Mouse (Mus musculus) heart, embryonic 16.5 days (tissue): ENCODE data around the gene Fam102b. TPM values are rescaled to one million over a fixed set of nuclear protein-coding genes. Genes with fewer than 3 reads are reported as not detected.

ENCODE experiments used
- ATAC-seq: fragments of 200-750 bp; cut with Nextera tagmentation; replicated peaks from 2 replicates; pipeline ENCODE4 v1.8.0; 2017; ENCODE audit warnings: moderate number of reproducible peaks; ENCODE audit not compliant: insufficient read depth, low FRiP score; ENCODE audit errors: extremely low read depth
- H3K27ac ChIP-seq: fragments of 300-500 bp; sonication (generic); 2 replicates; pipeline ENCODE4 v1.5.1; 2014; ENCODE audit warnings: mild to moderate bottlenecking, low read length, control low read depth, moderate library complexity
- H3K27me3 ChIP-seq: fragments of 300-500 bp; sonication (generic); 2 replicates; pipeline ENCODE4 v1.6.1; 2014; ENCODE audit warnings: low read length, mixed read lengths; ENCODE audit not compliant: control insufficient read depth, insufficient read depth
- H3K36me3 ChIP-seq: fragments of 300-500 bp; sonication (generic); 2 replicates; pipeline ENCODE4 v1.6.1; 2014; ENCODE audit not compliant: control insufficient read depth, insufficient read depth
- H3K4me1 ChIP-seq: fragments of 300-500 bp; sonication (generic); 2 replicates; pipeline ENCODE4 v1.6.1; 2014; ENCODE audit warnings: low read length, mixed read lengths; ENCODE audit not compliant: control insufficient read depth, insufficient read depth
- H3K4me2 ChIP-seq: fragments of 300-500 bp; sonication (generic); 2 replicates; pipeline ENCODE4 v1.6.1; 2014; ENCODE audit warnings: low read depth, mild to moderate bottlenecking, control low read depth, low read length
- H3K4me3 ChIP-seq: fragments of 300-500 bp; sonication (generic); 2 replicates; pipeline ENCODE4 v1.5.1; 2014; ENCODE audit warnings: mild to moderate bottlenecking, control low read depth, low read length
- H3K9ac ChIP-seq: fragments of 300-500 bp; sonication (generic); 2 replicates; pipeline ENCODE4 v1.6.1; 2014; ENCODE audit warnings: low read length, control low read depth
- H3K9me3 ChIP-seq: fragments of 300-500 bp; sonication (generic); replicated peaks from 2 replicates; pipeline ENCODE4 v1.6.1; 2016; ENCODE audit warnings: low read length; ENCODE audit not compliant: control insufficient read depth
- WGBS: fragments of 180-500 bp; shearing (Covaris S2); extraction: QIAGEN DNeasy Blood & Tissue Kit; methylation state at CpG from one replicate; pipeline ENCODE4 v1.1.7; 2014; 5-methylcytosine and 5-hydroxymethylcytosine counted together
- microRNA-seq: library from miRNA; unstranded; fragments of <30 nt; microRNA quantifications from one replicate; pipeline ENCODE4, GENCODE M21; 2017
- polyA plus RNA-seq: library from polyadenylated mRNA; unstranded; fragments of >200 nt; fragmentation: Nextera tagmentation; extraction: Ambion mirVana; gene quantifications from 2 replicates; pipeline ENCODE4 v1.2.1, GENCODE M21; 2015

Fam102b gene
- polyA plus RNA-seq, 1 experiment from 2014 or later = 3.7 TPM

- Histone ChIP-seq H3K4me3 (no peak overlapping the region), H3K9ac (no peak overlapping the region), H3K9me3 (no peaks in the 10 kb centered on the region), H3K36me3 (no peaks in the 10 kb centered on the region), H3K27me3 (no peaks in the 10 kb centered on the region), H3K27ac (no peak overlapping the region), H3K4me2 (no peak overlapping the region), H3K4me1 (no peaks in the 10 kb centered on the region)
- no peak for ATAC-seq
- 65% methylated on average over 1 of the region's 1 CpGs for WGBS
Observed at GRCm38 (mm10) chr3:108921822-108922221, 105.6 kb downstream of the Fam102b start.

Small RNA genes within 50 kb of the gene (microRNA-seq; reads per million reads assigned to microRNA genes)
- gene Gm44384 = not detected

Other genes starting within 250 kb of the Fam102b start
- 32.2 and 33.1 TPM in 2 replicates for gene Stxbp3, start 187.1 kb downstream of the Fam102b start, polyA plus RNA-seq
- 0.10 and 0.21 TPM in 2 replicates for gene Fndc7, start 137.6 kb downstream of the Fam102b start, polyA plus RNA-seq
- 49.9 and 60.6 TPM in 2 replicates for gene Prpf38b, start 115.9 kb downstream of the Fam102b start, polyA plus RNA-seq
- gene Henmt1, start 87.7 kb downstream of the Fam102b start, polyA plus RNA-seq = 0.22 and 0.39 TPM in 2 replicates
- gene Gm9857, start 87.2 kb downstream of the Fam102b start, polyA plus RNA-seq = not detected in 2 replicates
- not detected in 2 replicates for gene Slc25a54, start 52.9 kb upstream of the Fam102b start, polyA plus RNA-seq
- gene Slc25a24, start 95.5 kb upstream of the Fam102b start, polyA plus RNA-seq = 17.1 and 19.8 TPM in 2 replicates